Mouse (Mus musculus) embryo, embryonic 10 days (tissue): Measurements from ENCODE around the gene Tmem229b.
"Not testable (repeated sequence)": the region's sequence is repeated elsewhere in the genome, so short reads cannot be mapped to it uniquely, and the experiment has no call there.

Experiments used
- DNase-seq: peaks from one replicate; pipeline ENCODE4 v3.0.0-alpha.2; 2015; ENCODE audit warnings: low spot score

Gene Tmem229b

DNA sequence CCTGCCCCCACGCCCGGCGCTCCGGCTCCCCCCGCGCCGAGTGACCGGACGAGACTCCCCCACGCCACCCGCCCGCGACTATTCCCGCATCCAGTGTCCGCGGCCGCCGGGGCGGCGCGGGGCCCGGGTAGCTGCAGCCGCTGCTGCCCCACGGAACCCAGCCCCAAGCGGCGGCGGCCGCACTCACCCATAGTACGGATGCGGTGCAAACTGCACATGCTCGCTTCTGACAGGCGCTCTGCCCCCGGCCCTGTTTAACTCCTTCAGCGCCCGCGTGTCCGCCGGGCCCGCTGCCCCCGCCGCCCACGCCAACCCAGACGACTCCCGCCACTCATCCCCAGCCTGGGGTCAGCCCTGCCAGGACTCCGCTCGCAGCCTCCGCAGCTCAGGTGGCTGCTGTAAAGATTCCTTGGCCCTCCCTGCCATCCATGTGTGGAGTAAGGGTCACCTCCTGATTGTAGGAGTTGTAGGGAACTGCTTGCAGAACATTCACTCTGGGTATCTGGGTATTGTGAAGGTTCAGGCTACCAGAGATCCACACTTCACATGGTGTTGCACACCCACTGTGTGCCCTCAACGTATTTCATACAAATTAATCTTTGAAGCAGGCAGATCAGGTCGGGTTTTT is at the start of gene Tmem229b:
Gene Tmem229b, minus strand, starts transcription at position 502 of the 628 bp plus-strand sequence.
- DNase-seq = peak; percentile 74

DNA sequence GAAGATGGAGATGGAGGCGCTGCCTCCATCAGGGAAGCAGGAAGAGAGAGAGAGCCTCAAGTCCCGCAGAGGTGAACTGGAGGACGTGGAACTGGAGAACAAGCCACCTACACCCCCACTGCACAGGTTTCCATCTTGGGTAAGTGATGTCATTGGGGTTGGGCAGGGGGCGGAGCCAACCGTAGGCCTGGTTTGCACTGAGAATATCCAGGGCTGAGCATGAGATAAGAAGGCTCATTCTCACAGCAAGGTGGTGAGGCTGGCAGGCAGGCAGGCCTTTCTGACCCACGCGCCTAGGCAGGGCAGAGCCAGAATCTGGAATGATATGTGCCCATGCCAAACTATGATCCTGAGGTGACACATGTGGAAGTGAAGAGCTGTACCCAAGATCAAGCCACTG is 47.8 kb upstream of the Tmem229b start:
- no peak for DNase-seq

DNA sequence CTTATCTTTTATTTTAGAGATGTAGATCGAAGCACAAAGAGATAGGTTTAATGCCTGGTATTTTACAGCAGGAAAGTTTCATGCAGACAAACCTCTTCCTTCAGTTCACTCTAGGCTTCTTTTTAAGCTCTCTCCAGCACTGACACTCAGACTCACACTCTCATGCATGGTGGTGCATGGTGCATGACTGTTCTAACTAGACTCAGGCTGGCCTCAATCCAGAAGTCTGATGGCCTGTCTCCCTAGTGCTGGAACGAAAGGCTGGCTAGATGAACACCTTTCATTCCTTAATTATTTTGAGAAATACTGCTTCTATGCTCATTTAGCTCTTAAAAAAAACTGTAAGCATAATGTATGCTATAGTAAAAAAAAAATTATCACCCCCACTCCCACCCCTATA is 44.6 kb upstream of the Tmem229b start:
- no peak for DNase-seq

DNA sequence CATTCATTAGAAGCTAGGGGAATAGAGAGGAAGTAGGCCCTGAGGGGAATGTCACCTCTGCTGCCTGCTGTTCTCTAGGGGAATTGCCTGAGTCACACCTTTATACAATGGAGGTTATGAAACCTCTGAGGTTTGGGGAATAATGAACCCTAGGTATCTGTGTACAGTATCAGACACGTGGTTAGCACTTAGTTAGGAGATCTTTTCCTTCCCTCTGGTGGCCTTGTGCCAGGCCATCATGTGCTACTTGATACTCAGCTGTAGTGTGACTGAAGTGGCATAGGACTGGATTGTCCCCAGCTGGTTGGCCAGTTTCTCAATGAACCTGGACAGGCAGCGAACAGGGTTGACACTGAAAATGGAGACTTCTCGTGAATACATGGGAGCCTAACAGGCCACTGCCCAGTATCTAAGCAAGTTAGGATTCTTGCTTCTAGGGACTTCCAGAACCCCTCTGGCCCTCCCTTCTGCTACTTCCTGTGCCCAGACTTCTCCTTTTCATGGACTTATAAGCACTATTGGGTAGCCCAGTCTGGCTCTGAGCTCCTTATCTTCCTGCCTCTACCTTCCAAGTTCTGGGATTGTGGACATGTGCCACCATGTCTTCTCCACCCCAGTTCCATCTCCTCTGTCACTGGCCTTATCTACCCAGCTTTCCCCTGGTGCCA is 43.3 kb upstream of the Tmem229b start:
- no peak for DNase-seq

DNA sequence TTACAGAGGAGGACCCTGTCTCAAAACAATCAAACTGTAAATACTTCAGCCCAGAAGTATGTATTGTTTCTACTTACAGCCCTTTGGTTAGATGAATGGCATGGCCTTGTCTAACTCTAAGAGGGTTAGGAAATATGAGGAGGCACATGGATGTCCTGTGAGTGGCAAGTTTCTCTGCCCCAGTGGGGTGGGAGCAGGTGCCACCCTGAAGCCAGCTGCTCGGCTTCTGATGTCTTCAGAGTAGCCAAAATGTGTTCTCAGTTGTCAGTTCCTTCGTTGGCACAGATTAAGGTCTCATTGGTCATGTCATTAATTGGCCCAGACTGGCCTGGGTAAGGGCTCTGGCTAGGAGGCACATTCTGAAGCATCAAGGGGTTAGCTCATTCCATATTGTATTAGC is 42.4 kb upstream of the Tmem229b start:
- no peak for DNase-seq

DNA sequence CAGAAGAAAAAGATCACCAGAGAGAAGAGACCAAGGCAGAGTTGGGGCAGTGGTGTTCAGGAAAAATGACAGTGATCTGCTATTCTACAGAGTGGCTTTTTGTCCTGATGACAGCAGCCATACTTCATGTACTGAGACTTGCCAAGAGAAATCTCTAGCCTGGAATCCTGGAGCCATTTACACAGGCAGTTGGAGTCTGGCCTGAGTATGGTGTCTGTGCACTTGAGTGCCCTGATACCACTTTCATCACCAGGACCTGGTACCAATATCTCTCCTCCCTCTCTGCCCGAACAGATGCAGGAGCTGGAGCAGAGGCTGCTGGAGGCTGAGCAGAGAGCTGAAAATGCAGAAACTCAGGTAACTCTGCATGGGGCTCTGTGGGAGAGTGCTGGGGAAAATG is 41.5 kb upstream of the Tmem229b start:
- no peak for DNase-seq

DNA sequence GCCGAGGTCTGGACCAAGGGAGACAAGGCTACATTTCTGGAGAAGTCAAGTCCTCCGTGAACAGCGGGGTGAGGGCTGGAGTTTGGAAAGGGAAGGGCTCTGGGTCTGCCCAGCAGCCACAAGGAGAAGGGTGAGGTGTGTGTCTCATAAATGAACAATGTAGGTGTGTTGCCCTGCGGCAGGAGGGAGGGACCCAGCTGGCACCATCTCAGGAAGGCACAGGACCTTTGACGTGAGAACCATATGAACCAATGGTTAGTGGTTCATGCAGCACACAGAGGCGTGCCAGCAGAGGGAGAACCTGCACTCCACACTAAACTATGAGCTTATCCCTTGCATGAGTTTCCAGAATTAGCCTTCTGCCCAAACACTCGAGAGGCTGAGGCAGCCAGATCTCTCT is 39.8 kb upstream of the Tmem229b start:
- no peak for DNase-seq

DNA sequence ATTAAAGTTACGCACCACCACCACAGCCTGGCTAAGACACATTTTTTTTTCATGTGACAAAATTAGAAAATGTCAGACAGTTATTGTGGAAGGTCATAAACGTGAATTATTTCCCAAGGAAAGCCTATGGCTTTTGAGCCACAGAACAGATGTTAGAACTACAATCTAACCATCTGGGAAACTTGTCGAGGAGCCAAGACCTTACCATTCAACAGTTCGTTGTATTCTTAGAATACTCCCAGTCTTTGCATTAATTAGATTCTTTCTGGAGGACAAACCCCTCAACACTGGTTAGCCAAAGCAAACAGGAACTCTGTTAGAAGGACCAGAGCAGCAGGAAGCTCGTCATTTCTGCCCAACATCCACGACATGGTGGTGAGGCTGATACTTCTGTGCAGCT is 38.7 kb upstream of the Tmem229b start:
- DNase-seq = no peak

DNA sequence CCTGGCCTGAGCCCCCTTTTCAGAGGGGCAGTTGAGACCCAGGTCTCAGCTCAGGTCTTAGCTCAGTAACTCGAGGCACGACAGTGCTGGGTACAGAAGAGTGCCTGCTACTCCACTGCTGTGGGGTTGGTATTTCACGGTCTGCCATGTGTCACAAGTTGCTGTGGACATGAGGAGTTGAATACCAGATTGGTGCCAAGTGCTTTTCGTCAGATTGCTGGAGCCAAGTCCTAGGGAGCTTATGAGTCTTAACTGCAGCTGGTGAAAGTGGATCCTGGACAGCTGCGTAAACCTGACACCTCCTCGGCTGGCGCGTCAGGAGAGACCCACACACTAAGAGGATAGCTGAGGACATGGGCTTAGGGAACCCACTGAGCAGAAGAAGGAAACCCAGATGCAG is 37.2 kb upstream of the Tmem229b start:
- DNase-seq = no peak

DNA sequence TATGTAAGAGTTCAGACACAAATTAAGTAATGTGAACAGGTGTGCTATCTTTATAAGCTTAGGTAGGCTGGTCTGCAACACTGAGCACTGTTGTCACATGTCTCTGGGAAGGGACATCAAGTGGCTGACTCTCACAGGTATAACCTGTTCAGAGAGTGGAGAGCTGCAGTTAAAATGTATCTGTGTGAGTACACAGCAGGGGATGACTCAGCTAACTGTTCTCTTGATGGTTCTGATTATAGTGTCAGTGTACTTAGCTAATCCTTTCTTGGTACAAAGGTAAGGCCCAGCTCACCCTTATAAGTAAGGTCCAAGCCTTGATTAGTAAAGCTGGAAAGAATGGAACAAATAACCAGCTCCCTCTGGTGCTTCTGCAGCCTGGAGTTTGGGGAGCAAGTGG is 34.0 kb upstream of the Tmem229b start:
- no peak for DNase-seq

DNA sequence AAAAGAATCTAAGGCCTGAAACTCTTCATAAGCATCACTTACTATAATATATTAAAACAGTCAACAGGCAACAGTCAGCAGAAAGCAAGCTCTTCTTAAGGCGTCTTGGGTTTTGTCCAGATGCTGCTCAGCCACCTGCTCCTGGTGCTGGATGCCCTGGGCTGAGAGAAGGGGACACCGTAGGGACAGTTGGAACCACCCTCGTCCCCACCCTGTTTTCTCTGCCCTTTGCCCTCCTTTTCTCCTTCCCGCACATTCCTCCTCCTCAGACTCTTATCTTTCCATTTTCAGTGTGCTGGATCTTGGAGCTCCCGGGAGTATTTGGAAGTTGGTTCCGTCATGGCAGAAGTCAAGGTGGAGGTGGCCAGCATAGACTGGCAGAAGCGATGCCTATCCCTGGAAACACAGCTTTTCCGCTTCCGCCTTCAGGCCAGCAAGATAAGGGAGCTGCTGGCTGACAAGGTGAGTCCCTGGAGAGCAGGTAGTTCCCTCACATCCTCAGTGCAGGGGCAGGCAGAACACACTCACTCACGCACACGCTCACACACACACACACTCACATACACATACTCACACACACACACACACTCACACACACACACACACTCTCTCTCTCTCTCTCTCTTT is 32.9 kb upstream of the Tmem229b start:
- no peak for DNase-seq

DNA sequence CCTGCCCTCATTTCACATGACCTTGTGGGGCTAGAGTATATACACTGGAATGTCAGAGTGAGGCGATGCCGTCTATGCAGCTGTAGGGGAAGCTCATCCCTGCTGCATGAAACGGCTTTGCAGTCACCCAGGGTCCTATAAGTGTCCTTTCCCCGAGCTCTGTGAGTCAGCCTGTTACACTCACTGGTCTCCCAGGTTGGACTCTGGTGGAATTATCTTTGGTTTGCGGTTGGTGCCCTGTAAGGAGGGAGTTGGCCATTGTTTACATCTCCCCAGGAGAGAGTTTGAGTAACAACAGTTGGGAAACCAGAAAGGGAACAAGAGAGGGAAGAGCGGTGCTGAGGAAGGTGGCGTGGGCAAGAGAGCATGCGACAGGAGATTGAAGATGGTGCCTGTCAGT is 32.3 kb upstream of the Tmem229b start:
- DNase-seq = no peak

DNA sequence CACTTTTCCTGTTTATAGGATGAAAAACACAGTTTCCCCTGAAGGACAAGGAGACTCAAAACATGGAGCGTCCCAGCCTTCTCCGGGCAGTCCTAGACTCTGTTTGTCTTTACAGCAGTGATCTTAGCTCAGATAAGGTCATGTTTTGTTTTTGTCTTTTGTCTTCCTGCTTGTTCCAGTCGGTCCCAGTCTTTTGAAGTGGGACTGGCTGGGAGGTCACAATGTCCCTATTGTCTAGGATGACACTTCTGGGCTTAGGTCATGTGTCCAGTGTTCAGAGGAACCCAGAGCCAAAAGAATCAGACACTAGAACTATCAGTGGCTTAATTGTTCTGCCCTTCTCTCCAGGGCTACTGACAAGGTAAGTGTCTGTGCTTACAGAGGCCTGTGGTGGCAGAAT is 27.9 kb upstream of the Tmem229b start:
- DNase-seq = peak; percentile 37

DNA sequence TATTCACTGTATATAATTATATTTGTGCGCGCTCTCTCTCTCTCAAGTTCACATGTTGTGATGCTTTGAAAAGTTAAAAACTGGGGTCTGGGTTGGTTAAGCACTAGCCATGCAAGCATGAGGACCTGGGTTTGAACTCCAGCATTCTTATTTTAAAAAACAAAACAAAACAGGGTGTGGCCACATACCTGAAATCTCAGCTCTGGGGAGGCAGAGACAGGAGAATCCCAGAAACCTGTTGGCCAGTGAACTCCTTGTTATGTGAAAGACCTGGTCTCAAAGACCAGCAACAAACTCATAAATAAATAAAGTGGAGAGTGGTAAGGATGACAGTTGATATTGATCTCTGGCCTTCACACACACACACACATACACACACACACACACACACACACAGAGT is 26.9 kb upstream of the Tmem229b start:
- DNase-seq = no peak

DNA sequence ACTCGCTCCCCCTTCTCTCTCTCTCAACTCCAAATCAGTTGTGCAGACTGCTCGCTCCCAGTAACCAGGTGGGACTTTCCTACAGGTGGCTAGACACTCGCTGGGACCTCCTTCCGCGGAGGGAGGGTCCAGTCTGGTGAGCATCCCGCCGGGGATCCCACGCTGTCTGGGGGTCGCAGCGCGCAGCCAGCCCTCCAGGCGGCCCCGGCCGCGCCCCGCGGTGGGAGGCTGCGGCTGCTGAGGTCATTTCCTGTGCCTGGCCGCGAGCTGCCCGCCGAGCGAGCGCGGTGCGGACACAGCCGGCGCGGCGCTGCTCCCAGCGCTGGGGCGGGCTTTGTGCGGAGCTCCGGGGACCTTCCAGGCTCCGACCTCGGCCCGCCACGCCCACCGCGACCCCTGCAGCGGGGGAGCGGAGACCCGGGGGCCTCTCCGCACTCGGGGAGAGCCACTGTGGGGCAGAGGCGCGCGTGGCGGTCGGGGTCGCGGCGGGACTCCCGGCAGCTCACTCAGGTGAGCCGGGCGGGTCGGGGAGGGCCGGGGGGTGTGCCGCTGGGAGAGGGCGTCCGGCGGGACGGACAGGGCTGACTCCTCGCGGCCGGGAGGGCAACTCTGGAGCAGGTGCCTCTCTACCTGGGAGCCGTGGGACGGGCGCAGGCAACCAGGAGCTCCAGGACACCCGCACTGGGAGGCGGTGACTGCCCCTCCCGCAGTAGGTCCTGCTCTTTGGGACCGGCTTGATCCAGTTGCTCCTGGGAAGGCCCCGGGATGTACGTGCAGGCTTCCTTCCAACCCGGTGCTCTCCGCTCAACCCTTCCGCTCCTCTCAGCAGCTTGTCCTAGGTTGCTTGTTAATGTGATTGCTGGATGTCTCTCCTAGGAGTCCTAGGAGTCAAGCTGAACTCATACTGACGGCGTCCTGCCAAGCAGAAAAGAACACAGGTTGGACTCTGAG is 21.8 kb upstream of the Tmem229b start, which contains the start of gene Plekhh1:
Gene Plekhh1, plus strand, starts transcription at position 253 of the 951 bp plus-strand sequence.
- peak; percentile 77 for DNase-seq

DNA sequence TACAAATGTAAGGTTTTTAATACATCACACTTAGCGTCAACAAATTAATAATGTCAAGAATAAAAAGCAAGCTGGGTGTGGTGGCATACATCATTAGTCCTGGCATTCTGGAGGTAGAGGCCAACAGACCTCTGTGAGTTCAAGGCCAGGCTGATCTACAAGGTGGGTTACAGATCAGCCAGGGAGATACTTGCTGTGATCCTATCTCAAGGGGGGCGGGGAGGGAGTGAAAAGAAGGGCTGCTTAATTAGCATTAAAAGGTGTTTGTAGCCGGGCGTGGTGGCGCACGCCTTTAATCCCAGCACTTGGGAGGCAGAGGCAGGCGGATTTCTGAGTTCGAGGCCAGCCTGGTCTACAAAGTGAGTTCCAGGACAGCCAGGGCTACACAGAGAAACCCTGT is 20.1 kb upstream of the Tmem229b start:
- DNase-seq = not testable (repeated sequence)

DNA sequence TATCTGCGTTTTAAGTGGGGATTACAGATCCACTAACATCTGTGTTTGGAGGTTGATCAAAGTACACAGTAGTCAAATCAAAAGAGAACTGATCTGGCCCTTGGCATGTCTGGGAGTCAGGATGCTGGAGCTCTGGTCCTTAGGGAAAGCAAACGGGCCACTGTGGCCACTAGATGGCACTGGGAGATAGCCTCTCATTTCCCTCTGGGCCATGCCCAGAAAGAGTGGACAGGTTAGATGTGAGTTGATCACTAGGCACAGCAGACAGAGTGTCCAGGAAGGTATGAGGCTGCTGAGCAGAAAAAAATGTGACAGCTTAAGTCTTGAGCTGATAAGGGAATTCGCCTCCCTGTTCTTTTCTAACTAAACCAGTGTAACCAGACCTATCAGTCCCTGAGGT is 15.5 kb upstream of the Tmem229b start:
- peak; percentile 84 for DNase-seq

DNA sequence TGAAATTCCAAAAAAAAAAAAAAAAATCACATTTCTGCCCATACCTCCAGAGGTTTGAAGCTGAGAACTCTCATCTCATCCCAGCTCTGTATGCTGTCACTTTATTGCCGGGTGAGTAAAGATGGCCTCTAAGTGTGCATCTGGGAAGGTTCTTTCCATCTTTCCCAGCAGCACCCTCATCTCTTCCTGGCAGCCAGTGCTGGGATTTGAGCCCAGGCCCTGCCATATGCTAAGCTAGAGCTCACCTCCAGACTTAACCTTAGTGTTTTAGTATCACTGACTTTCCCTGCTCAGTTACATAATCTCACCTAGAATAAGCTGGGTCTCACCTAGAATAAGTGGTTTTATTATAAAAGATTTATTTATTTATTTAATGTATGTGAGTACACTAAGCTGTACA is 14.5 kb upstream of the Tmem229b start:
- DNase-seq = no peak

DNA sequence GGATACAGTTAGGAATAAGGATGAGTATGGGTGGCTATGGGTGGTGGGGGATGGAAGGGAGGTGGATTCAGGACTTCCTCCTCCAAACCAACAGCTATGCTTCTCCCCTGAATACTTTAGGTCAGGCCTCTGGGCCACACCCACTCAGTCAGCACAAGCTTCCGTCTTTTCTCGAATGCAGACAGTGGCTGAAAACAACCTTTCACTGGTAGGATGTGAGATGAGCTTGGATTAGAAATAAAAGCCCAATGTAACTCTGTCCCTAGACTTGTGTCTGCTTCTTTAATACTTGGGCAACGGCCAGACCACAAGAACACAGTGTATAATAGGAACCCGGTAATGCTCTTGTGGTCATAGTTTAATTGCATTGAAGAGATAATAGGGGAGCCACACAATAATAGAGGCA is 10.6 kb upstream of the Tmem229b start:
- DNase-seq = no peak

DNA sequence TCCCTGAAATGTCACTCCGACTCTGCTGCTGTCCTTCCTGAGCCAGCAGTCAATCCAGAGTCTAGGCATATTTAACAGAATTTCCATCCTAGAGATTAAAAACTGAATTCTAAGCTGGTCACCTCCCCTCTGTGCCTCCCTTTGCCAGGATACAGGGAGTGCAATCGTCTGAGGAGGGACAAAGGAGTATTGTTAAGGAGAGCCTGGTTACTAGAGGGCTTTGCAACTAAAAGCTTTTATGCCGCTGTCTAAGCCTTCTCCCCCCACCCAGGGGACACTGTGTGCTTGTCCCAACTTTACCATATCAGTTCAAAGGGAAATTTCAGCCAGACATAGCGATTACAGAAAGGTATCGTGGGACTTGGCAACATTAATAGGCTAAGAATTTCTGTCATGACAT is 8.7 kb upstream of the Tmem229b start:
- peak; percentile 25 for DNase-seq

DNA sequence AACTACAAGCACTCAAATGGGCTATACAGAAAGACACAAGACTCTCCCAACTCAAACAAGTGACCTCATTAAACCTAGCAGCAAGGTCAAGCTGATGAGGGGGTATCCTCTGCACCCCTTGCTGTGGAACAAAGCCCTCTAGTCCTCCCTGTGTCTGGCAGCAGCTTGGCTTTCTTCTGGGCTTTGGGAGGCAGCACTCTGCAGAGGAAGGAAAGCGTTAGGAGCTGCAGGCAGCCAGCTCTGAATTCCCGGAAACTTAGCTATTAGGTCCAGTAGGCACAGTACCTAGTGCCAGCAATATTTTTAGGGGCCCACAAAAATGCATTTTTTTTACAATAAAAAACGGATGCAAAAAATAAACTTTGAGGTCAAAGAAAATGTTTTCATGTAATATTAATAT is 3.1 kb upstream of the Tmem229b start:
- no peak for DNase-seq

DNA sequence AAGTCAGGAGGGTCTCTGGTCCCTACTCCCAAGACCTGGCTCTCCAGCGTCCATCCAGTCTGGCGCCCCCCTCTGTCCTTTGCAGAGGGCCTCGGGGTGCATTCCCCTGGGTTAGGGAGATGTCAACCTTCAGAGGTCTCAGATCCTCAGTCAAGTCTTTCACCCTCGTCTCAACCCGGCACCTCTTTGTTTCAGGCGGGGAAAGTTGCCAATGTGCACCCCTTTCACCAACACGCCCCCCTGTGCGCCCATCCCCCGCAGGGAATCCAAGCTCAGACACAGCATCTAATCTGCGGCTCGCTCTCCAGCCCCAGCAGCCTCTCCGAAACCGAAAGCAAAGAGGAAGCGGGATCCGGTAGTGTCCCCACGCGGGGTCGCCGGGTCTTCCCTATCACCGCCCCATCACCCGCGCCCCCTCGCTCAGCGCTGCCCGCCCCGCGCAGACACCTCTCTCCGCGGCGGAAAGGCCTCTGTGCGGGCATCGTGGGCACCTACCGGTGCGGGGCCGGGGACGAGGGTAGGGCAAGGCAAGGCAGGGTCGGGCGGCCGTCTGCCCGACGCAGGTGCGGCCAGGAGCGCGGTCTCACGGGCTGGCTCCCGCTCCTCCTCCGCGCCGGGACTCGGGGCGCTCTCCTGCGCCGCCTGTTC is 825 bp downstream of the Tmem229b start:
- DNase-seq = peak; percentile 54
